Mouse (Mus musculus): ENCODE results near the gene Camk2n2. TPM values are rescaled to one million over a fixed set of nuclear protein-coding genes. Genes with fewer than 3 reads are reported as not detected.

Gene Camk2n2
- polyA plus RNA-seq, 1 experiment from 2014 or later = 3.0 TPM

- no peak for DNase-seq (ENCODE audit: low spot score)
- peaks cover 31% of the 10 kb centered on the region for H3K27me3 ChIP-seq (replicated peaks; ENCODE audit: control insufficient read depth, insufficient read depth, low read length)
- no peaks in the 10 kb centered on the region for H3K9me3 ChIP-seq (ENCODE audit: control insufficient read depth, low read length)
- WGBS = 2% methylated on average over 9 of the region's 9 CpGs
- H3K9ac ChIP-seq (ENCODE audit: low read depth, low read length) = peak overlapping the region; percentile 75; the same call in 1 of the 2 replicates
- no peaks in the 10 kb centered on the region for H3K36me3 ChIP-seq (ENCODE audit: control insufficient read depth, insufficient read depth, low read length)
- H3K27ac ChIP-seq (replicated peaks; ENCODE audit: low read depth, low read length) = no peak overlapping the region
- H3K4me2 ChIP-seq (ENCODE audit: low read depth, low read length) = peak overlapping the region; percentile 99
- H3K4me1 ChIP-seq (ENCODE audit: control insufficient read depth, insufficient read depth, low read length) = peaks cover 20% of the 10 kb centered on the region
- ATAC-seq (ENCODE audit: low read depth) = 0 out of 2 replicates have a peak, but pooled peaks have one; percentile 7
- H3K4me3 ChIP-seq (ENCODE audit: low read depth, low read length) = peak overlapping the region; percentile 74
Measured at GRCm38 (mm10) chr16:20620399-20620735, 720 bp downstream of the Camk2n2 start.

GRCm38 (mm10) chr16:20619541-20620398, 1.3 kb downstream of the Camk2n2 start:
- Histone ChIP-seq H3K4me1 (ENCODE audit: control insufficient read depth, insufficient read depth, low read length) (peaks cover 20% of the 10 kb centered on the region), H3K36me3 (ENCODE audit: control insufficient read depth, insufficient read depth, low read length) (no peaks in the 10 kb centered on the region), H3K27ac (replicated peaks; ENCODE audit: low read depth, low read length) (no peak overlapping the region), H3K9ac (ENCODE audit: low read depth, low read length) (peak overlapping the region; percentile 75; the same call in 1 of the 2 replicates), H3K4me2 (ENCODE audit: low read depth, low read length) (peak overlapping the region; percentile 99), H3K4me3 (ENCODE audit: low read depth, low read length) (peak overlapping the region; percentile 74), H3K27me3 (replicated peaks; ENCODE audit: control insufficient read depth, insufficient read depth, low read length) (peaks cover 31% of the 10 kb centered on the region), H3K9me3 (ENCODE audit: control insufficient read depth, low read length) (no peaks in the 10 kb centered on the region)
- DNase-seq (ENCODE audit: low spot score) (peak; percentile 54), ATAC-seq (ENCODE audit: low read depth) (peak; percentile 52)
- WGBS = 11% methylated on average over 16 of the region's 83 CpGs

- ATAC-seq (ENCODE audit: low read depth) (peak; percentile 97), DNase-seq (ENCODE audit: low spot score) (peak; percentile 97)
- H3K9ac ChIP-seq (ENCODE audit: low read depth, low read length) = peak within 1 kb of the TSS; percentile 83
- peak within 1 kb of the TSS; percentile 84 for H3K4me2 ChIP-seq (ENCODE audit: low read depth, low read length)
- WGBS = 2% methylated on average over 40 of the region's 41 CpGs
- H3K9me3 ChIP-seq (ENCODE audit: control insufficient read depth, low read length) = no peaks in the 10 kb centered on the region
- no peaks in the 10 kb centered on the region for H3K27me3 ChIP-seq (replicated peaks; ENCODE audit: control insufficient read depth, insufficient read depth, low read length)
- H3K27ac ChIP-seq (replicated peaks; ENCODE audit: low read depth, low read length) = peak within 1 kb of the TSS; percentile 56
- peaks cover 13% of the 10 kb centered on the region for H3K36me3 ChIP-seq (ENCODE audit: control insufficient read depth, insufficient read depth, low read length)
- H3K4me3 ChIP-seq (ENCODE audit: low read depth, low read length) = peak within 1 kb of the TSS; percentile 84
- H3K4me1 ChIP-seq (ENCODE audit: control insufficient read depth, insufficient read depth, low read length) = peaks cover 11% of the 10 kb centered on the region
Measured at GRCm38 (mm10) chr16:20611357-20612227, 9.5 kb downstream of the Camk2n2 start, which contains the start of the genes Eef1akmt4, Gm49333 and Alg3. Gene Eef1akmt4, plus strand, starts transcription at chr16:20611593. Gene Gm49333, plus strand, starts transcription at chr16:20611610. Gene Alg3, minus strand, starts transcription at chr16:20611735.

GRCm38 (mm10) chr16:20610501-20611356, 10.4 kb downstream of the Camk2n2 start:
- H3K27me3 ChIP-seq (replicated peaks; ENCODE audit: control insufficient read depth, insufficient read depth, low read length) = no peaks in the 10 kb centered on the region
- H3K27ac ChIP-seq (replicated peaks; ENCODE audit: low read depth, low read length) = peak overlapping the region; percentile 56
- H3K4me2 ChIP-seq (ENCODE audit: low read depth, low read length) = peak overlapping the region; percentile 84
- H3K36me3 ChIP-seq (ENCODE audit: control insufficient read depth, insufficient read depth, low read length) = peaks cover 22% of the 10 kb centered on the region
- H3K4me3 ChIP-seq (ENCODE audit: low read depth, low read length) = peak overlapping the region; percentile 84
- no peaks in the 10 kb centered on the region for H3K9me3 ChIP-seq (ENCODE audit: control insufficient read depth, low read length)
- WGBS = 1% methylated on average over 28 of the region's 28 CpGs
- peak overlapping the region; percentile 83 for H3K9ac ChIP-seq (ENCODE audit: low read depth, low read length)
- ATAC-seq (ENCODE audit: low read depth) = peak; percentile 74
- peaks cover 11% of the 10 kb centered on the region for H3K4me1 ChIP-seq (ENCODE audit: control insufficient read depth, insufficient read depth, low read length)
- DNase-seq (ENCODE audit: low spot score) = peak; percentile 89

- DNase-seq (ENCODE audit: low spot score) = peak; percentile 88
- H3K4me2 ChIP-seq (ENCODE audit: low read depth, low read length) = no peak overlapping the region
- ATAC-seq (ENCODE audit: low read depth) = peak; percentile 62; the same call in 1 of the 2 replicates
- no peak overlapping the region for H3K9ac ChIP-seq (ENCODE audit: low read depth, low read length)
- no peaks in the 10 kb centered on the region for H3K9me3 ChIP-seq (ENCODE audit: control insufficient read depth, low read length)
- WGBS = 58% methylated on average over 8 of the region's 9 CpGs
- H3K4me3 ChIP-seq (ENCODE audit: low read depth, low read length) = no peak overlapping the region
- peaks cover 37% of the 10 kb centered on the region for H3K36me3 ChIP-seq (ENCODE audit: control insufficient read depth, insufficient read depth, low read length)
- H3K27ac ChIP-seq (replicated peaks; ENCODE audit: low read depth, low read length) = no peak overlapping the region
- H3K4me1 ChIP-seq (ENCODE audit: control insufficient read depth, insufficient read depth, low read length) = no peaks in the 10 kb centered on the region
- H3K27me3 ChIP-seq (replicated peaks; ENCODE audit: control insufficient read depth, insufficient read depth, low read length) = no peaks in the 10 kb centered on the region
Measured at GRCm38 (mm10) chr16:20604705-20605104, 16.4 kb downstream of the Camk2n2 start.

GRCm38 (mm10) chr16:20600511-20600910, 20.6 kb downstream of the Camk2n2 start:
- peak; percentile 14 for DNase-seq (ENCODE audit: low spot score)
- Histone ChIP-seq H3K27ac (replicated peaks; ENCODE audit: low read depth, low read length) (no peak overlapping the region), H3K4me1 (ENCODE audit: control insufficient read depth, insufficient read depth, low read length) (no peaks in the 10 kb centered on the region), H3K27me3 (replicated peaks; ENCODE audit: control insufficient read depth, insufficient read depth, low read length) (no peaks in the 10 kb centered on the region), H3K4me3 (ENCODE audit: low read depth, low read length) (no peak overlapping the region), H3K9ac (ENCODE audit: low read depth, low read length) (no peak overlapping the region), H3K36me3 (ENCODE audit: control insufficient read depth, insufficient read depth, low read length) (peaks cover 13% of the 10 kb centered on the region; the same call in 1 of the 2 replicates), H3K9me3 (ENCODE audit: control insufficient read depth, low read length) (no peaks in the 10 kb centered on the region), H3K4me2 (ENCODE audit: low read depth, low read length) (no peak overlapping the region)
- 67% methylated on average over 5 of the region's 5 CpGs for WGBS
- no peak for ATAC-seq (ENCODE audit: low read depth)

GRCm38 (mm10) chr16:20596687-20597441, 24.2 kb downstream of the Camk2n2 start:
- Histone ChIP-seq H3K27me3 (replicated peaks; ENCODE audit: control insufficient read depth, insufficient read depth, low read length) (peaks cover 22% of the 10 kb centered on the region), H3K27ac (replicated peaks; ENCODE audit: low read depth, low read length) (no peak overlapping the region), H3K36me3 (ENCODE audit: control insufficient read depth, insufficient read depth, low read length) (no peaks in the 10 kb centered on the region), H3K9me3 (ENCODE audit: control insufficient read depth, low read length) (no peaks in the 10 kb centered on the region), H3K9ac (ENCODE audit: low read depth, low read length) (no peak overlapping the region), H3K4me3 (ENCODE audit: low read depth, low read length) (no peak overlapping the region), H3K4me1 (ENCODE audit: control insufficient read depth, insufficient read depth, low read length) (no peaks in the 10 kb centered on the region), H3K4me2 (ENCODE audit: low read depth, low read length) (no peak overlapping the region)
- no peak for ATAC-seq (ENCODE audit: low read depth)
- DNase-seq (ENCODE audit: low spot score) = no peak
- WGBS = 46% methylated on average over 7 of the region's 7 CpGs
